Mouse (Mus musculus) mesoderm, embryonic 11.5 days (tissue): Measurements from ENCODE around the gene Nedd9.
"Not testable (repeated sequence)": the region's sequence is repeated elsewhere in the genome, so short reads cannot be mapped to it uniquely, and the experiment has no call there.

ENCODE experiments used
- DNase-seq: peaks from one replicate; pipeline ENCODE4 v3.0.0-alpha.2; 2012; ENCODE audit warnings: low read depth, low spot score

Gene Nedd9

DNA sequence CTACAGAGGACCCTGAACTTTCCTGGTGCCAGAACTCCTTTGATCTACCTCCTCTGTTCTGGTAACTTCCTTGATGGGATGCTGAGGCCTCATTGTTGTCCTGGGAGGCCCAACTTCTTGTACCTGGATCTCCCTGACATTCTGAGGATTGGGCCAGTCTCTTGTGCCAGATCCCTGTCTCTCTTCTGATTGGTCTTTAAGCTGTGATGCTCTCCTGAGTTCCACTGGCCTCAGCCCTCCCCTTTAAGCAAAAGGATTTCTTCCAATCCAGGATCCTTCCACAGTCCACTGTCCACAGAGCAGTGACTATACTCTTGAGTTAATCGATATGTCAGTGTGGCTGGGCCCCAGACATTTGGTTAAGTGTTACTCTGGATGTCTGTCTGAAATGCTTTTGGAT, 112.3 kb downstream of the Nedd9 start:
- DNase-seq = no peak

DNA sequence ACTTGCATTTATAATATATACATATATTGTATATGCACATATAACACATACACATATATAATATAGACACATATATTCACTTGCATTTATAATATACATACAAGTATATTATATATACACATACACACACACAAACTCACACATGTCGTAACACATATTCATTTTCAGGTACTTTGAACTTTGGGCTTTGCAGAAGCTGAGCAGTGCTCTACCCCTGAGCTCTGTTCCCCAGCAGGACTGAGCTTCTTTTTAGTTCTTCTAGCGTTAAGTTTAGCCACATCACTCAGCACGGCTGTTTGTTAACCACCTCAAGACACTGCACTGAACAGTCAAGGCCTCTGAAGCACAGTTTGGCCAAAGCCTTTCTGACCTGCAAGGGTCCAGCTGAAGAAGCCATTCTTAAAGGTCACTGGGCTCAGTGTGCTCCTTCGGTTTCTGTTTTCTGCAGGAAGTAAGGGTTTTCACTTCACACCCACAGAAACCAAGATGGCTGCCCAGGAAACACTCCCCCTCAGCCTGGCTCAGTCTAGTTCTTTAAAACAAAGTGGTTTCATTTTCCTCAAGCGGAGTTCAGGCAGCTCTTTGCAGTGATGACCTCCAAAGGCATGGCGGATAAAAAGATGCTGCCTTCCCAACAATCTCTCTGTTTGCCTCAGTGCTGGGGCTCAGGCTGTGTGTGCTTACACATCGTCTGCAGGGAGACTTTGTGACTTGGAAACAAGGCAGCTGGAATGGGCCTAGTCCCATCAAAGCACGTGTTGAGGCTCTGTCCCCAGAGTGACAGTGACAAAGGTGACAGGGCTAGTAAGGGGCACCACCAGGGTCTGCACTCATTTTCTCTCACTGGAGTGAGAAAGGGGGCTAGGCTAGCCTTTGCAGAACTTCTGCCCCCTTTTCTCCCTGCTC, 114.4 kb downstream of the Nedd9 start:
- no peak for DNase-seq

DNA sequence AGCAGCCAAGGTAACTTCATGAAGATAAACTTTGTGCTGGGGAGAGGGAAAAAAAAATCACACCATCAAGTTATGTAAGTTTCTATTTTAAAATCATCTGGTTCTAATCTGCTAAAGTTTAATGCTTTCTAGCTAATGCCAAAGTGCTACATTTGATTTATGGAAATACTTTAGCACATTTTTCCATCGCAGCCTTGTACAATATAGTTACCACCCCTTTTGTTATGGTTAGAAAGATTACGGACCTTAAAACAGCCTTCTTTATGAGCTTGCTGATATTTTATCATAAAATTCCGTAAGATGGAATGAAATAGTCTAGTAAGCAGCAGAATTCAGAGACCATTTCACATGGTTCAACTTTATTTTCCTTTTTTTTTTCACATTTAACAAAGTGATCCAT, 115.6 kb downstream of the Nedd9 start:
- DNase-seq = no peak

DNA sequence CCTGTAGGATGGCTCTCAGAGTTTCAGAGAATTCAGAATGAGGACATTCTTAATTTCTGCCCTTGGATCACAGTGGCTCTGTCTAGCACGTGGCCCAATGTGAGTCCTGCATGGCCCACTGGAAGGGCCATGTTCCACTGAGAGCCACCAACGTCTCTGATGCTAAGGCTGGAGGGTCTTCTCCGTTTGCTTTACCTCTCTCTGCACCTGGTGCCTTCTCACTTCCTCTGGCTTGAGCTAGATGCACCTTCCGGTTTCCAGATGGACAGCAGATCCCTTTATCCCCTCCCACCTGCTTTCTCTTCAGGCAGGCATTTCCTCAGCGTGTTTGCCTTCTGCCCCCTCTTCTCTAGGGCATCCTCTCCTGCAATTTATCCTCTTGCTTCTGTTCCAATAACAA, 118.5 kb downstream of the Nedd9 start:
- no peak for DNase-seq

DNA sequence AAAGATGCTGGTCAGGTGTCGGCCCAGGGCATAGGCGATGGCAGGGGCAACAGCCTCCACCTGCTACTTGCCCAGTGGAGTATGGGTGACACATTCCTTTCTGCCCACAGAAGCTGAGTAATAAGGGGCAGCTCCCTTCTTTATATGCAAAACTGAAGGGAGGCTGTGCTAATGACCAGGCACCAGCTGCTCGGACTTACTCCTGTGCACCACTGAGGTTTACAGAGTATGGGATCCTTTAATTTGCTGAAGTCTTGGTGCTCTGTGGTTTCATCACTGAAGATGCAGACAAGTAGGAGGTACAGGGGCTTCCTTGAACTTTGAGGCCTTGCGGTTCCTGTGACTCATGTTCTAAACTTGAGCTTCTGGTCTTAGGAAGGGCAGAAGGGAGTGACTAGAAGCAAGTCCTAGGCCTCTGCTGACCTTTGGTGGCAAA, 120.0 kb downstream of the Nedd9 start:
- no peak for DNase-seq

DNA sequence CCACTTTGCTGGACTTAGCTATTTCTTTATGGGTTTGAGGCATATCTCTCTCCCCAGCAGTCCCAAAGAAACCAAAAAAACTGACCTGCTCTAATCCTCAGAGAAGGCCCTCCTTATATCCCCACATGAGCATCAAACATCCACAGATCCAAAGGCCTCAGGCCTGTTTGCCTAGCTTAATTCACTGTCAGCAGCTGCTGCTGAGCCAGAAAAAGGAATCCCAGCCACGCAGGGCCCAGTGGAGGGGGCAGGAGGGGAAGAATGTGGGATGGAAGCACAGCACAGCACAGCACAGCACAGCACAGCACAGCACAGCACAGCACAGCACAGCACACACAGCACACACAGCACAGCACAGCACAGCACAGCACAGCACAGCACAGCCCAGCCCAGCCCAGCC, 120.6 kb downstream of the Nedd9 start:
- DNase-seq = not testable (repeated sequence)

DNA sequence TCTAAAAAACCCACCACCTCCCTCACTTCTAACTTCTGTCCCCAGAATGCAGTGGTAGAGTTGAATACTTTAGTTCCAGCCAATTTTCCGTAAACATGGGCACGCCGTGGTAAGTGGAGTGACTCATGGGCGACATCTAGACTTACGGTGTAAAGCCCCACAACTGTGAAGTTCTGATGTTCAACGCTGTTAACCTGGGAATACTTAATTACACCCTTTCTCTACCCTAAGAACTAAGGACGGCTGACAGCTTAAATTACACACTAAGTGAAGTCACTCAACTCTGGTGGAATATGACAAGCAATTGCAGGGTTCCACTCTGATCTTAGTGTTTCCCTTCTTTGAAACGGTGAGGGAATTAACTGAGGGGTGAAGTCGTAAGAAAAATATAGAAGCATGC, 122.9 kb downstream of the Nedd9 start:
- DNase-seq = no peak

DNA sequence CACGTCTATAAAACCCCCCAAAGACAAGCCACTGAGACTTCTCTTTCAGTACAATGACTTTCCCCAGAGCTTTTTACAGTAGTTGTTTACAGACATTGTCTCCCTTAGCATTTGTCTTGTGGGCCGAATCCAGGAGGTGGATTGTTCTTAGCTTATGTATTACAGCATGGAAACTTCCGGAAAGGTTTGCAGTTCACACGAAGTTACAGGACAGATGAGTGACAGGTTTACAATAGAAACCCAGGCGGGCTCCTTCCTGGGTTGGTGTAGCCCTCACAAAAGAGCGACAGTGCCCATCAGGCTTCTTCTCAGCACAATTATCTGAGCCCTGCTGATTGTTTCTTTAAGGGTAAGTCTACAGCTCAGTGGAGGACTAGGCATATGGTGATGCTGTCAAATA, 124.3 kb downstream of the Nedd9 start:
- DNase-seq = no peak

DNA sequence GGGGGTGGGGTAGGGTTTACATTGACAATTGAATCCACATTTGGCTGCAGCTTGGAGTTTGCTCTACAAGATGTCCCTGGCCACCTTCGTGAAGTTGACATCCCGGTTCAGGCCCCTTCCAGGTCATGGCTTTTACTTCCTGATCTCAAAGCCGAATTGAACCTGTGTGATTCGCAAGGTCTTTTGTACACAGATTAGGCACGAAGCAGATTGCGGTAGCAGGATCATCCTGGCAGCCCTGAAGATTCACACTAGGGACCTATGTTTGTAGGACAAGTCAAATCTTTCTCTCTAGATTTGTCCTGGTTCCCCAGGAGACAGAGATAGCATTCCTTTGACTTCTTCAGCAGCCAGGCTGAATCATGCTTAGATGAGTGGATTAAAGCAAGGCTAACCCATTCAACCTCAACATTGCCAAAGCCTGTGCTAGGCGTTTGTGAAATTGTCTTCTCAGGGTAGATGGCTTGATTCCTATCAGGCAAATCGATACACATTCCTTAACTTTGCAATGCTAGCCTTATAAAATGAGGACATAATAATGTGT, 126.8 kb downstream of the Nedd9 start:
- no peak for DNase-seq

DNA sequence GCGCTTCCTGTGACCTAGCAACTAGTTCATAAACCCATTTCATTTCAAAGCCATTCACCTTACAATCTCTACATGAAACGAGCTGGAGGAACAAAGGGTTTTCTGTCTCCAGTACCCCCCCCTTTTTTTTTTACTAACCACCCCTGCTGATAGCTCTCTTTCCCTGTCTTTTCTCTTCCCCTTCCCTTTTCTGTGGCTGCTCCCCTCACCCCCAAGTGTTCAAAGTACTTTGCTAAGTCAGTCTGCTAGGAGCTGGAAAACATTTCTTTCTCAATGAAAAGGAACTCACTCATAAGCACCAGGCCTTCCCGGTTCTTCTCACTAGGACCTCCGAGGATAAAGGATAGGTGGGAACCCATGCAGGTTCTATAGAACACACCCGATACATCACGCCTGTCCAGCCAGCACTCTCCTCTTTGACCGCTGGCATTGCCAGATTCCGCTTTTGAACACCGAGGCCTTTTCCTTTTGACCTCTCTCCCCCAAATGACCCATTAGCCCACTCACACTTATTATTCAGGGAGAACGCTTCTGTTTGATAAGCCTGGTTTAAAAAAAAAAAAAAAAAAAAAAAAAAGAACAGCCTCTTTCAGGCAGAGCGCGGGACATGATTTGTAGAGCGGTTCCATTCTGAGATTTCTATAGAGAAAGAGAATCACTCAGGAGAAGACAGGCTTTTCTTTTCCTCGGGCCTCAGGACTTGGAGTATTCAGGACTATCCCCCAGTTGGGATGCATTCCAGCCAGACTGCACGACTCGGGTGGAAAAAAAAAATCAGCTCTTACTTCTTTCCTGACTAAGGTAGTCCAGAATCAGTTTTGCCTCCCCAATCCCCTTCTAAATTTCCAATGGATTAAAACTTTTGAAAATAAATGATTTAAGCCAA, 127.6 kb downstream of the Nedd9 start:
- peak; percentile 73 for DNase-seq

DNA sequence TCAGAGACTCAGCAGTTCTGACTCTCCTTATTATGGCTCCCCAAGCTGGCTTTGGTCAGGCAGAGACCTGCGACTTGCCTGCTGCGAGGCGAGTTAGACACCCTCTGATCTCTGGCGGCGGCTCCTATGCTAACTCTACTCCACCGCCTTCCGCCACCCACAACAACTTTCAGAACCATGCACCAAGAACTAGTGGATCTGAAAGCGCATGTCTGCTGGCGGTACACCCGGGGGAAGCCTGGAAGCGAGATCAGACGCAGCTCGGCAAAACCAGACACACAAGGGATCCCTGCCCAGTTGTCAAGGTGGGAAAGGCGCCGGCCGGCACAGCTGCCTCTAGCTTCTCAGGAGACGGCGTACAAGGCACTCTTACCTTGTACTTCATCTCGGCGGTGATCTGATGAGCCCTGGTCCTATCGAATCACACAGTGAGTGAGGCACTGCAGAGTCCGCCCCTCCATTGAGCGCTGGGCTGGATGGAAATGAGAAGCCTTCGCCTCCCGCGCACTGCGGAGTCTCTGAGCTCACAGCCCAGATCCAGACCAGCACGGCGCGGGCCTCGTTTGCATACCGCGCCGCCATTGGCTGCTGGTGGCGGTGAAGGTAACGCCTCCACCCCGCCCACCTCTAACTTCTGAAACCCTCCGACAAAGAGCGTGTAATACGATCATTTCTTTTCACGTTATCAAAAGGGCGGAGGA, 128.5 kb downstream of the Nedd9 start:
- peak; percentile 96 for DNase-seq

DNA sequence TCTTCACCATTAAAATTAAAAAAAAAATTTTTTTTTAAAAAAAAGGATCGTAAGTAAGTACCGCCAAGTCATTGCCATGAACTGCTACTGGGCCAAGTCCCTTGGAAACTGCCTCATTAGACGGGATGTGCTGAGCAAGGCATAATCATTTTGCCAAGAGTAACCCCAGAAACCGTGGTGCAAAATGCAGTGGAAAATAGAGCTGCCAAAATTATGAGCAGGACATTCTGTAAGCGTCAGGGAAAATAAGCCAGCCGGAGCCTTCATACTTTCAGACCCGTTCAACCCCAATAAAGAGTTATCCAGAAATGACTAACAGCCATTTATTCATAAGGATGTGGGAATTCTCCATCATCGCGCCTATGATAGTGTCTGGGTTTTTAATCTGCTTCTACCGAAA, 129.2 kb downstream of the Nedd9 start:
- no peak for DNase-seq

DNA sequence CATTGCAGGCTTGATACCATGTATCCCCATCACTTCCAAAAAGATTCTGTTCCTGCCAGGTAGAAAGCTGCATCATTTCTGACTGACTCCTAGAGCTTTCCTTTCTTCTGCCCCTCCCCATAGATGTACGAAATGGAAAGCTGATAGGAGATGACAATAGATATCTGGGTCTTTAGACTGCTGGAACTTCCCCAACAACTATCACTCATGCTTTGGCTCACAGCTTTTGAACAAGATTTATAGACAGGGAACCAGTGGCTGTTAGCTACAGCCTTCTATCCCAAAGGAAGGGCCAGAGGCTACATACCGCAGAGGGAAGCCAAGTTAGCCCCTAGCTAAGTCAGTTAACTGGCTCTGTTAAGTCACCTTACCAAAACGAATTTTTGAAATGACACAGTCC, 129.6 kb downstream of the Nedd9 start:
- DNase-seq = no peak

DNA sequence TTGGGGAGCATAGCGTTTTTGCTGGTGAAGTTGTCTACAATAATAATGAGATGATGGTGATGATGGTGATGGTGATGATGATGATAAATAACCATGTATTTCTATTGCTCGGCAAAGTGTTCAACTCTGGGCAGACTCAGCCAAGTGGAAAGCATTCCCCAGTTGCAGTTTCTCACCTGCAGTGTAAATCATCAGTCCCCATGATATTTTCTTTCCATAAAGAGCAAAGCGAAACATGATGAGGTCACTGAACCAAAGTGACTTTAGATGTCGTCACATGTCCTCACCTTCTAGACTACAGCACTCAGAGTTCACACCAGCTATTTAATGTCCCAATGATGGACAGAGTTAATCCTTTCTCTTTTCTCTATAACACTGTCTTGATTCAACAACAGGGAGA, 130.0 kb downstream of the Nedd9 start:
- DNase-seq = no peak

DNA sequence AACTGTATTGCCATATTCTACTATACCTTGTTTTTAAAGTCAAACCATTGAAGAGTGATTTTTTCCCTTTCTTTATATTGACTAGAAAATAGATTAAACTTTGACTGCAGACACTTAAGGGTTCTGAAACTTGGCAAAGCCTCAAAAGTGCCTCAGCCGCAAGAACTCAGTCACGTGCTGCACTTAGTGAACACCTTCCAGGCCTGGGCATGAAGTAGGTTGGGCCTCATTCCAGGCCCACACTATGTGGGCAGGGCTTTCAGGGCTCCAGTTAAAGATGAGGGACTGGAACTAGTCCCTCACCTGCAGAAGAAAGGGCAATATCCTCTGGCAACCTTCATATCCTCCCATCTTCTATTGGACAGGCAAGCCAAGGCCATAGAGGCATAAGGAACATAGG, 131.6 kb downstream of the Nedd9 start:
- DNase-seq = no peak

DNA sequence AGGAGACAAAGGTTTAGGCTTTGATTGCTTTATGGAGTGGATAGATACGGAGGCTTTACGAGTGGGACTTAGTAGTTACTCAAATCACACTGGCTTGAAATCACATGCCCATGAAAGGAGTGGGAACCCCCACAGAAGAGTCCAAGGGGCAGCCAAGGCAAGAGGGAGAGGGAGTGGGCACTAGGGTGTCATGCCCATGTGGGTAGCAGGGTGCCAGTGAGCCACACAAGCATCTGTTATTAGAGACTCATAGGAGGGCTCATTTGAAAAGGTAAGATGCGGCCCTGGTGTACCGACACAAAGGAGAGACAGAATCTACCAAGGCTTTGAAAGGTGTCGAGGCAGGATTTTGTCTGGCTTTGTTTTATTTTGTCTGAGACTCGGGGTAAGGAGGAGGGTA, 132.6 kb downstream of the Nedd9 start:
- no peak for DNase-seq

DNA sequence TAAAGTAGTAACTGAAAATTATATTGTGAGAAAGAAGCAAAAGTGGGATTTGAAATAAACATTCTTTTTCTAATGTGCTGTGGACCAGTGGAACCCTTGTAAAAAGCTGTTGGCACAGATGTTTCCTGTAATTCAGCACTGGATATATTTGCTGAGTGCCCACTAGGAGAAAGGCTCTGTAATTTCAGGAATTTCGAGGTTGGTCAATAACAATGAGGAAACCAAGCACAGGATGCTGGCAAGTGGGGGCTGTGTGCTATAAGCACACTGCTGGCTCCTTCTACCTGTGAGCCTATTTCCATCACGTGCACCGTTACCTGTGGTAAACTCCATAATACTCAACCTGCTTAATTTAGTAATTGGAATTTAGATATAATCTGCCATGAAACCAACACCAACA, 133.5 kb downstream of the Nedd9 start:
- no peak for DNase-seq

DNA sequence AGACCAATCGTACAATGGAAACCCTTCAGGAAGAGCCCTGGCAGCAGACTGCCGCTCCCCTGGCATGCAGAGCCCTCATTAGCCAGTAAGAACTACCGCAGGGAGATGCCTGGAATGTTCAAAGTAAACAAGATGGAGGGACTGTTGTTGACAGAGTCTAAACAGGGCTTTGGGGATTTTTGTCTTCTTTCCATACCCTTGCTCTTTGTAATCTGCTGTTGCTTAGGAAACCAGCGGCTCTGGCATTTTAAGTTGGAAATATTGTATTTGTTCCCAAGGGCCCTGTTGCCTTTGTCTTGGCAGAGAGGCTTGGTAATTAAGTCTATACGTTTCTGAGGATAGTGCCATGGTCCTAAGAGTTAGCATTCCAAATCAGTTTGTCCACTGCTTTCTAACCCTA, 134.8 kb downstream of the Nedd9 start:
- DNase-seq = peak; percentile 41

DNA sequence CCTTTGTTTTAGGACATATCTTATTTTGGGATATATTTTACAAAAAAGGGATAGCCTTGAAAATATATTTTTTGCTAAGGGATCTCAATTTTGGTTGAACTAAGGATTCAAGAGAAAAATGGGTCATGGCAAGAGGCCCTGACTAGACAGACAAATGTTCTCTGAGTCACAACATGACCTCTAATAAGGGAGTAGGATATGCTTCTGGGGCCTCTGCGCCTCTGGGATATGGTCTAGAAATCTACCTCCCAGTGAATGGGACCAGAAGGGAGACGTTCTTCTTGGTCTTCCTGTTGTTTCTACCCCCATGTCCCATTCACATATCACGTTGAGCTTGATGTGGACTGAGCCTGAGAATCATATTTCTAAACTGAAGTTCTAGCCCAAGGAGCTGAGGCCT, 136.6 kb downstream of the Nedd9 start:
- DNase-seq = no peak

DNA sequence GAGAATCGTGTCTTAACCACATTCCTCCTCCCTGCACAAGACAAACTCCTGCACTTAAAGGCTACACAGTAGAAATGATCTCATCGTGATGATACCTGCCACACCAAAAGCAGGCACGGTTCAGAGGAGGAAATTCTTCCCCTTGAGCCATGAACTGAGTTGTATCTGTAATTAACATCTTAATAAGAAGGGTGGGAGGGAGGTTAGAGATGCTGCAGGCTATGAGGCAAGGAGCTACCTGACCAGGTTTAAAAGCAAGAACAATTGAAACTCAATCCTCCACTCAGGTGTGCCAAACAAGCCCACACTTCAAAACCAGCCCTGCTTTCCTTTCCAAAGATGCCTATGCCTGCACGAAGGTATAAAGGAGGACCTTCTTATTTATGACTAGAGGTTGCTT, 137.4 kb downstream of the Nedd9 start:
- no peak for DNase-seq

DNA sequence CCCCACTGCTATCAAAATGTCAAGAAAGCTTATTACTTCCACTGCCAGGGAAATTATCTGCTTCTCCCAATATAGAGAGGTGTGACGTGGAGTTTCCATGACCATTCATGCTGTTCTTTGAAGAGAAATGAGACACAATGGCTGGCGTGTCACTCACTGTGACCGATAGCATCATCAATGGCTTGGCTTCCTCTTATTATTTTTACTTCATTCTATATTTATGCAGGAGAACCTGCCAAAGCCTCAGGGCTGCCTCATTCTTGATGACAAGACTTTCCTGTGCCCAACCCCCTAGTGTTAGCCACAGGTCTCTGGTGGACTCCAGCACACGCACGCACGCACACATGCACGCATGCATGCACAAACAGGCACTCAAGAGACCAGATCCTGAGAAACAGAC, 141.4 kb downstream of the Nedd9 start:
- no peak for DNase-seq

DNA sequence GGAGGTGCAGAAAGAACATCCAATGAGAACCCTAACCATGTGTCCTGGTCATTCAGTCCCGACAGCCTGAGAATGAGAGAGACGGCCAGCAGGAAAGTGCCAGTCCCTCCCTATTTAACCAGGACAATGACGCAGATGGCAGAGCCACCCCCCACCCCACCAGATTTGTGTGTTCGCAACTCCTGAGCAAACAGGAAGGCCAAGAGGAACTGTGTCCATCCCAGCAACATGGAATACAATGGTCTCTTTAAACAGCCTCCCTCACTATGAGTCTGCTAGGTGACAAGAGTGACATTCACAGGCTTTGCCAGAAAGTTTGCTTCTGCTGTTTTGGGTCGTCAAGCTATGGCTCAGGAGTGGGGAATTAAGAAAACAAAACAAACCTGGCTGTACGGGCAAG, 141.9 kb downstream of the Nedd9 start:
- DNase-seq = no peak
